Mouse (Mus musculus) liver, adult 2 months (tissue): ENCODE data around the gene Efemp2. TPM values are rescaled to one million over a fixed set of nuclear protein-coding genes. Genes with fewer than 3 reads are reported as not detected.

Experiments used
- DNase-seq: peaks from one replicate; pipeline ENCODE4 v3.0.0-alpha.2; 2011; ENCODE audit warnings: low read depth, low spot score; ENCODE audit errors: extremely low read depth
- H3K27ac ChIP-seq: fragments of 200-500 bp; replicated peaks from 2 replicates; pipeline ENCODE4 v1.5.1; 2012; ENCODE audit warnings: low read depth, mild to moderate bottlenecking, control low read depth, inconsistent platforms, low read length; ENCODE audit not compliant: insufficient read depth
- H3K27me3 ChIP-seq: fragments of 200-500 bp; 2 replicates; pipeline ENCODE4 v1.6.1; 2012; ENCODE audit warnings: mild to moderate bottlenecking, moderate library complexity, low read length, inconsistent platforms; ENCODE audit not compliant: control insufficient read depth, insufficient read depth
- H3K36me3 ChIP-seq: fragments of 200-500 bp; 2 replicates; pipeline ENCODE4 v1.6.1; 2012; ENCODE audit warnings: low read length, inconsistent platforms; ENCODE audit not compliant: control insufficient read depth, insufficient read depth
- H3K4me1 ChIP-seq: fragments of 200-500 bp; 2 replicates; pipeline ENCODE4 v1.6.1; 2011; ENCODE audit warnings: low read length; ENCODE audit not compliant: control insufficient read depth, insufficient read depth
- H3K4me3 ChIP-seq: fragments of 200-500 bp; 2 replicates; pipeline ENCODE4 v1.5.1; 2011; ENCODE audit warnings: low read depth, mild to moderate bottlenecking, control low read depth, low read length, moderate library complexity; ENCODE audit not compliant: insufficient read depth
- H3K79me2 ChIP-seq: fragments of 200-500 bp; 2 replicates; pipeline ENCODE4 v1.6.1; 2012; ENCODE audit warnings: inconsistent platforms, mild to moderate bottlenecking, low read length, moderate library complexity; ENCODE audit not compliant: control insufficient read depth, insufficient read depth
- H3K9ac ChIP-seq: fragments of 200-500 bp; 2 replicates; pipeline ENCODE4 v1.6.1; 2012; ENCODE audit warnings: low read depth, mild to moderate bottlenecking, control low read depth, inconsistent platforms, low read length
- CTCF ChIP-seq: fragments of 200-500 bp; IDR thresholded peaks from 2 replicates; pipeline ENCODE4 v1.5.1; 2011; ENCODE audit warnings: low read depth, low read length, control low read depth
- POLR2A ChIP-seq: fragments of 200-500 bp; IDR thresholded peaks from 2 replicates; pipeline ENCODE4 v1.6.1; 2011; ENCODE audit warnings: low read length, control low read depth; ENCODE audit not compliant: insufficient read depth; ENCODE audit errors: extremely low read depth
- WGBS: fragments of 180-500 bp; shearing (Covaris S2); methylation state at CpG from one replicate; pipeline ENCODE4 v1.1.7; 2018; 5-methylcytosine and 5-hydroxymethylcytosine counted together
- polyA plus RNA-seq: library from polyadenylated mRNA; depleted of rRNA; stranded (reverse); fragments of >200 nt; gene quantifications from 2 replicates; pipeline ENCODE4 v1.2.3, GENCODE M21; 2012
- total RNA-seq: library from RNA; depleted of rRNA; stranded (reverse); fragments of >200 nt; gene quantifications from 2 replicates; pipeline ENCODE4 v1.2.3, GENCODE M21; 2014

The Efemp2 gene
- total and polyA plus RNA-seq, 2 experiments = 4.3 to 7.7 TPM

GRCm38 (mm10) chr19:5494314-5494713 is 20.6 kb downstream of the Efemp2 start:
- H3K4me1 ChIP-seq = no peaks in the 10 kb centered on the region
- peaks cover 10% of the 10 kb centered on the region; the same call in 1 of the 2 replicates for H3K36me3 ChIP-seq
- DNase-seq = no peak
- WGBS = 69% methylated on average over 3 of the region's 3 CpGs
- H3K27ac ChIP-seq = no peak overlapping the region
- H3K9ac ChIP-seq = no peak overlapping the region
- H3K4me3 ChIP-seq = no peak overlapping the region
- H3K79me2 ChIP-seq = peaks cover 4% of the 10 kb centered on the region; the same call in 1 of the 2 replicates
- H3K27me3 ChIP-seq = no peaks in the 10 kb centered on the region
- TF ChIP-seq POLR2A = no peak
- no peak for TF ChIP-seq CTCF

DNA sequence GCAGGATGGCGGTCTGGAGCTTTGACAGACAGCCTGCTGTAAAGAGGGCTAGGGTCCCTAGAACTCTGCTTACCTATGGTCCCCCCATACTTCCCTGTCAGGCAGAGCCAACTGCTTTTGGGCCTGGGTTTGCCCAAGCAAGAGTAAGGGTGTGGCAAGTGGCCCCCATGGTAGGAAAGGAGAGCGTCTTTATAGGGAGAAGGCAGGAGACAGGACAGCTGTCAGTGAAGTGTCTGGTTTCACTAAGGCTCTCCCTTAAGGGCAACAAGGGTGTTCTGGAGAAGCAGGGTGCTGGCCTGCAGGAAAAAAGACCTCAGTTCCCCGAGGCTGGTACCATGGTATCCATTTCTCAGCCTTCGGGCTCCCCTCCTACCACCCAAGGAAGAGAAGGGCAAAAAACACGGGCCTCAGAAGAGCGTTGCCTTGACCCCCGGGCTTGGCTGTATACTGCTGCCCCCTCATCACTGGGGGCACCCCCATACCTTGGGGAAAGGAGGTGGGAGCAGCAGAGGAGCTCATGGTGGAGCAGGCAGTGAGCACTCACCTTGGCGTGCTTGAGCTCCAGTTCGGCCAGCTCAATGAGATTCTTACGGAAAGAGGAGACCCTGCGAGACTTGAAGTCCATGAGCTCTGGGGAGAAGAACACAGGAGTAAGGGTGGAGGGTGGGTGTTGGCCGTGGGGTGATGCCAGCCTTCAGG is 21.7 kb downstream of the Efemp2 start:
- H3K27me3 ChIP-seq = no peaks in the 10 kb centered on the region
- peaks cover 10% of the 10 kb centered on the region; the same call in 1 of the 2 replicates for H3K36me3 ChIP-seq
- no peaks in the 10 kb centered on the region for H3K4me1 ChIP-seq
- no peak for DNase-seq
- no peak overlapping the region for H3K4me3 ChIP-seq
- H3K9ac ChIP-seq = no peak overlapping the region
- TF ChIP-seq POLR2A (no peak), CTCF (no peak)
- peaks cover 4% of the 10 kb centered on the region; the same call in 1 of the 2 replicates for H3K79me2 ChIP-seq
- H3K27ac ChIP-seq = no peak overlapping the region
- WGBS = 86% methylated on average over 12 of the region's 12 CpGs

DNA sequence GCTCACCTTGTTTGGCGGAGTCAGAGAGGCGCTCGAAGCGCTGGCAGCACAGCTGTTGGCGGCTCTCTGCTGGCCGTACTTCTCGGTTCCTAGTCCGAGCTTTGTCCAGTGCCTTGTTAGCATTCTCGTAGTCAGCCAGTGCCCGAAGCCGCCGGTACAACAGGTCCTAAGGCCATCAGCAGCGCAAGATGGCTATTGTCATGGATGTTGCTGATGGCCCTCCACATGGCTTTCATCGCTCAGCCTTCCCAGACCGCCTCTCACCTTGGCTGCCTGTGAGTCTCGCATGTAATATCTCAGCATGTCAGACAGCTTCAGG is 22.3 kb downstream of the Efemp2 start:
- no peaks in the 10 kb centered on the region for H3K4me1 ChIP-seq
- H3K9ac ChIP-seq = no peak overlapping the region
- H3K27ac ChIP-seq = no peak overlapping the region
- 93% methylated on average over 16 of the region's 16 CpGs for WGBS
- DNase-seq = no peak
- TF ChIP-seq POLR2A (no peak), CTCF (no peak)
- no peaks in the 10 kb centered on the region for H3K27me3 ChIP-seq
- no peaks in the 10 kb centered on the region for H3K79me2 ChIP-seq
- H3K36me3 ChIP-seq = peaks cover 10% of the 10 kb centered on the region; the same call in 1 of the 2 replicates
- no peak overlapping the region for H3K4me3 ChIP-seq

DNA sequence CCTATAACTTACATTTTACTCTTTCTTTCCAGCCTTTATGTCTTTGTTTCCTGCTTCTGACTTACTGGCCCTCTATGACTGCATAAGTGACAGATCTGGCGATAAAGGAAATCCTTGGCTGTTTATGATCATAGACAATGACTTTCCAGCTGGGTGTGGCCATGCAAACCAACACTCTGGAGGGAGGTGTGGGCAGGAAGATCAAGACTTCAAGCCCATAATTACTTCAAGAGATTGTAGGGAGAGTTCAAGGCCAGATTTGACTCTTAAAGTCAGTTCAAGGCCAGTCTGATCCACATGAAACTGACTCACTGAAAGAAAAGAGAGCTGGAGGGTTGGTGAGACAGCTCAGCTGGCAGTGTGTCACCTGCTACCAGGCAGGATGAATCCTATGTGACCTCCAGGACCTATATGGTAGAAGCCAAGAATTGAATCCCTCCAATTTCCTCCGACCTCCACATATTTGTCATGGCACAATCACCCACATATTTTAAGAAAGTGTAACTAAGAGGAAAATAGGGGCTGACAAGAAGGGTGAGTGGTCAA is 26.6 kb downstream of the Efemp2 start:
- Histone ChIP-seq H3K27ac (no peak overlapping the region), H3K4me1 (no peaks in the 10 kb centered on the region), H3K79me2 (no peaks in the 10 kb centered on the region)

GRCm38 (mm10) chr19:5503687-5504086 is 29.9 kb downstream of the Efemp2 start, which contains the start of gene 1700020D05Rik:
TSS of gene 1700020D05Rik (minus strand) at chr19:5503787.
- Histone ChIP-seq H3K36me3 (no peaks in the 10 kb centered on the region), H3K4me3 (no peak within 1 kb of the TSS), H3K9ac (no peak within 1 kb of the TSS), H3K79me2 (no peaks in the 10 kb centered on the region; the same call in 1 of the 2 replicates), H3K4me1 (no peaks in the 10 kb centered on the region), H3K27ac (no peak within 1 kb of the TSS), H3K27me3 (no peaks in the 10 kb centered on the region)
- no peak for DNase-seq
- 79% methylated on average over 17 of the region's 17 CpGs for WGBS
- no peak for TF ChIP-seq POLR2A
- no peak for TF ChIP-seq CTCF

More for the DNA sequence above, 26.6 kb downstream of the Efemp2 start:
- no peak for DNase-seq
- H3K27me3 ChIP-seq = no peaks in the 10 kb centered on the region
- no peak for TF ChIP-seq CTCF
- TF ChIP-seq POLR2A = no peak
- 85% methylated on average over 2 of the region's 2 CpGs for WGBS
- H3K36me3 ChIP-seq = no peaks in the 10 kb centered on the region
- H3K4me3 ChIP-seq = no peak overlapping the region
- no peak overlapping the region for H3K9ac ChIP-seq
